27 mouse cellular contexts compared by ENCODE assay signal in genomic region chr12:76373991-76374390, GRCm38 (mm10). TPM values are rescaled to one million over a fixed set of nuclear protein-coding genes. Genes with fewer than 3 reads are reported as not detected.
DNase-seq lines count a peak whose midpoint lies in the region; ATAC-seq and TF ChIP-seq lines count a peak whose summit lies in the region.
"Had no signal": no experiment of that assay in that cellular context is flagged by ENCODE, and none has a peak within 500 bp of the region (broad histone marks: within the 10 kb centered on the region; RNA-seq: fewer than 3 reads in every experiment).

No protein-coding gene starts in this region.

- peaks cover 26% of the 10 kb centered on the region for H3K4me1 ChIP-seq in heart, postnatal 0 days (ENCODE audit: control insufficient read depth, insufficient read depth)
- peaks cover 10% of the 10 kb centered on the region for H3K4me1 ChIP-seq in heart, adult 2 months (ENCODE audit: control insufficient read depth, insufficient read depth, low read length)
- peaks cover 12% of the 10 kb centered on the region for H3K4me1 ChIP-seq in midbrain, embryonic 11.5 days (ENCODE audit: control insufficient read depth, insufficient read depth, low read length)
- no peaks in the 10 kb centered on the region for H3K4me1 ChIP-seq in midbrain, postnatal 0 days (ENCODE audit: insufficient read depth, low read length)
- peaks cover 5 to 53% of the 10 kb centered on the region in 2 experiments; a peak in 3 of 4 replicates for H3K4me1 ChIP-seq in CH12.LX (ENCODE audit: control insufficient read depth in 1 of 2, insufficient read depth in 2 of 2)
- peaks cover 77% of the 10 kb centered on the region for H3K4me1 ChIP-seq in liver, embryonic 15.5 days (replicated peaks)

- no peak for TF ChIP-seq RAD21 in CH12.LX (IDR thresholded peaks at IDR 0.05; ENCODE audit: low read depth, low read length)

- H3K4me2 ChIP-seq in heart, postnatal 0 days (ENCODE audit: low read depth, low read length), result no peak overlapping the region
- no peak overlapping the region for H3K4me2 ChIP-seq in midbrain, embryonic 11.5 days
- H3K4me2 ChIP-seq in midbrain, postnatal 0 days (ENCODE audit: low read depth, low read length, poor library complexity, severe bottlenecking), result no peak overlapping the region
- peak overlapping the region; percentile 90 for H3K4me2 ChIP-seq in CH12.LX (ENCODE audit: insufficient read depth, low read depth, poor library complexity, severe bottlenecking)
- peak overlapping the region; percentile 23 for H3K4me2 ChIP-seq in liver, embryonic 15.5 days
- H3K4me2 ChIP-seq: forebrain, embryonic 13.5 days; heart, embryonic 13.5 days; hindbrain, embryonic 15.5 days; limb, embryonic 15.5 days; lung, embryonic 15.5 days had no signal

- peaks cover 11% of the 10 kb centered on the region for H3K79me2 ChIP-seq in heart, adult 2 months (replicated peaks; ENCODE audit: control insufficient read depth, insufficient read depth, low read length)
- H3K79me2 ChIP-seq in CH12.LX (replicated peaks; ENCODE audit: control insufficient read depth, extremely low read depth, insufficient read depth, poor library complexity, severe bottlenecking), result peaks cover 68% of the 10 kb centered on the region

- TF ChIP-seq POLR2A in heart, adult 2 months (IDR thresholded peaks at IDR 0.05; ENCODE audit: insufficient read depth, low read depth, low read length), result no peak
- no peak for TF ChIP-seq POLR2A in CH12.LX (IDR thresholded peaks at IDR 0.05; ENCODE audit: low read depth, low read length)

- no peak for TF ChIP-seq EP300 in heart, postnatal 0 days (IDR thresholded peaks at IDR 0.05; ENCODE audit: low read depth)
- no peak for TF ChIP-seq EP300 in heart, adult 2 months (IDR thresholded peaks at IDR 0.05; ENCODE audit: insufficient read depth, low read depth, low read length)
- TF ChIP-seq EP300 in CH12.LX (IDR thresholded peaks at IDR 0.05; ENCODE audit: low read length), result peak; percentile 14; the same call in 1 of the 2 replicates

- no peaks in the 10 kb centered on the region for H3K9me3 ChIP-seq in heart, postnatal 0 days (replicated peaks; ENCODE audit: control insufficient read depth, low read length)
- no peaks in the 10 kb centered on the region for H3K9me3 ChIP-seq in midbrain, embryonic 11.5 days (ENCODE audit: control insufficient read depth, low read length)
- no peaks in the 10 kb centered on the region for H3K9me3 ChIP-seq in midbrain, postnatal 0 days (ENCODE audit: low read length)
- H3K9me3 ChIP-seq in CH12.LX (replicated peaks; ENCODE audit: low read length), result peaks cover 3% of the 10 kb centered on the region
- H3K9me3 ChIP-seq in liver, embryonic 15.5 days (replicated peaks), result no peaks in the 10 kb centered on the region
- H3K9me3 ChIP-seq: forebrain, embryonic 13.5 days; heart, embryonic 13.5 days; hindbrain, embryonic 15.5 days; limb, embryonic 15.5 days; lung, embryonic 15.5 days had no signal

- H3K27ac ChIP-seq in heart, postnatal 0 days (ENCODE audit: low read depth), result no peak overlapping the region
- no peak overlapping the region for H3K27ac ChIP-seq in heart, adult 2 months
- no peak overlapping the region for H3K27ac ChIP-seq in midbrain, embryonic 11.5 days (ENCODE audit: low read depth, low read length)
- H3K27ac ChIP-seq in midbrain, postnatal 0 days (ENCODE audit: low read depth, low read length), result no peak overlapping the region
- H3K27ac ChIP-seq in CH12.LX (ENCODE audit: insufficient read depth, low read depth), result peak overlapping the region; percentile 85
- H3K27ac ChIP-seq in liver, embryonic 15.5 days (replicated peaks), result peak overlapping the region; percentile 77; the same call in 1 of the 2 replicates
- H3K27ac ChIP-seq: forebrain, embryonic 13.5 days; heart, embryonic 13.5 days; hindbrain, embryonic 15.5 days; limb, embryonic 15.5 days; lung, embryonic 15.5 days had no signal

- H3K4me3 ChIP-seq in heart, postnatal 0 days (ENCODE audit: low read depth, low read length), result no peak overlapping the region
- H3K4me3 ChIP-seq in heart, adult 2 months, result no peak overlapping the region
- no peak overlapping the region for H3K4me3 ChIP-seq in midbrain, embryonic 11.5 days (ENCODE audit: low read depth, low read length)
- no peak overlapping the region for H3K4me3 ChIP-seq in midbrain, postnatal 0 days (ENCODE audit: low read depth, low read length)
- H3K4me3 ChIP-seq in CH12.LX (replicated peaks in 1 of 3; ENCODE audit: low read depth in 2 of 3, low read length in 2 of 3, poor library complexity in 1 of 3), result peak overlapping the region in 1 of 3 experiments; percentile 19
- H3K4me3 ChIP-seq in liver, embryonic 15.5 days (replicated peaks), result no peak overlapping the region
- H3K4me3 ChIP-seq: forebrain, embryonic 13.5 days; heart, embryonic 13.5 days; hindbrain, embryonic 15.5 days; limb, embryonic 15.5 days; lung, embryonic 15.5 days had no signal

- no peak for ATAC-seq in heart, postnatal 0 days (ENCODE audit: insufficient read depth, low read depth)
- no peak for ATAC-seq in midbrain, embryonic 11.5 days (ENCODE audit: low FRiP score)
- no peak for ATAC-seq in midbrain, postnatal 0 days (ENCODE audit: low FRiP score)
- ATAC-seq in liver, embryonic 15.5 days (ENCODE audit: insufficient read depth), result no peak
- ATAC-seq: forebrain, embryonic 13.5 days; intestine, postnatal 0 days; midbrain, embryonic 16.5 days; Patski had no signal

- 77% methylated on average over 6 of the region's 6 CpGs for WGBS in heart, postnatal 0 days
- WGBS in heart, adult 2 months, result 67% methylated on average over 6 of the region's 6 CpGs
- WGBS in midbrain, embryonic 11.5 days, result 80% methylated on average over 6 of the region's 6 CpGs
- 72% methylated on average over 6 of the region's 6 CpGs for WGBS in midbrain, postnatal 0 days
- WGBS in liver, embryonic 15.5 days (ENCODE audit: insufficient replicate concordance), result 70% methylated on average over 6 of the region's 6 CpGs

- intact Hi-C loops in heart, adult 2 months (cut with DNase I), result no loop called here

- H3K36me3 ChIP-seq in heart, postnatal 0 days (replicated peaks; ENCODE audit: control insufficient read depth, insufficient read depth, low read length), result no peaks in the 10 kb centered on the region
- H3K36me3 ChIP-seq in heart, adult 2 months (ENCODE audit: control insufficient read depth, insufficient read depth, low read length), result peaks cover 2% of the 10 kb centered on the region
- H3K36me3 ChIP-seq in midbrain, embryonic 11.5 days (ENCODE audit: control insufficient read depth, insufficient read depth, low read length), result no peaks in the 10 kb centered on the region
- no peaks in the 10 kb centered on the region for H3K36me3 ChIP-seq in midbrain, postnatal 0 days (ENCODE audit: insufficient read depth, low read length)
- H3K36me3 ChIP-seq in CH12.LX (replicated peaks in 1 of 2; ENCODE audit: control insufficient read depth in 1 of 2, insufficient read depth in 1 of 2, low read length in 1 of 2), result peaks cover 0 to 13% of the 10 kb centered on the region in 2 experiments
- no peaks in the 10 kb centered on the region for H3K36me3 ChIP-seq in liver, embryonic 15.5 days (replicated peaks)
- H3K36me3 ChIP-seq: hindbrain, embryonic 15.5 days; limb, embryonic 15.5 days; lung, embryonic 15.5 days had no signal

- H3K9ac ChIP-seq in heart, postnatal 0 days (replicated peaks; ENCODE audit: low read depth, low read length), result 0 out of 2 replicates have a peak overlapping the region, but pooled peaks have one; percentile 5
- no peak overlapping the region for H3K9ac ChIP-seq in heart, adult 2 months (ENCODE audit: low read depth, low read length)
- no peak overlapping the region for H3K9ac ChIP-seq in midbrain, embryonic 11.5 days (ENCODE audit: low read length)
- no peak overlapping the region for H3K9ac ChIP-seq in midbrain, postnatal 0 days (replicated peaks; ENCODE audit: low read length, poor library complexity, severe bottlenecking)
- H3K9ac ChIP-seq in CH12.LX (ENCODE audit: insufficient read depth, low read depth), result peak overlapping the region; percentile 61
- H3K9ac ChIP-seq in liver, embryonic 15.5 days, result no peak overlapping the region
- H3K9ac ChIP-seq: forebrain, embryonic 13.5 days; heart, embryonic 13.5 days; hindbrain, embryonic 15.5 days; limb, embryonic 15.5 days; lung, embryonic 15.5 days had no signal

- TF ChIP-seq CTCF in heart, postnatal 0 days (IDR thresholded peaks at IDR 0.05; ENCODE audit: low read depth), result no peak
- no peak for TF ChIP-seq CTCF in heart, adult 2 months (IDR thresholded peaks at IDR 0.05)
- no peak for TF ChIP-seq CTCF in midbrain, postnatal 0 days (IDR thresholded peaks at IDR 0.05)
- TF ChIP-seq CTCF in CH12.LX (conservative IDR thresholded peaks at IDR 0.05 in 1 of 2, IDR thresholded peaks at IDR 0.05 in 1 of 2; ENCODE audit: low read depth in 2 of 2, low read length in 2 of 2), result no peak

- DNase-seq in heart, postnatal 0 days (ENCODE audit: low spot score), result no peak
- no peak for DNase-seq in heart, adult 2 months
- peak; percentile 35 for DNase-seq in midbrain, embryonic 11.5 days (ENCODE audit: low spot score, missing footprints)
- DNase-seq in midbrain, postnatal 0 days (ENCODE audit: low spot score), result no peak
- DNase-seq in CH12.LX (ENCODE audit: extremely low read depth), result no peak
- no peak for DNase-seq in urinary bladder, adult 2 months (ENCODE audit: low spot score)
- no peak for DNase-seq in spleen, postnatal 14 days (ENCODE audit: low spot score in 2 of 2)
- DNase-seq: adrenal gland, adult 2 months; cerebellum, adult 11 months; cerebellum, postnatal 10 days; gastrocnemius, postnatal 10 days; heart, postnatal 4 days; kidney, postnatal 25 days; lung, postnatal 4 days; right cerebral cortex, postnatal 14 days had no signal

- dilution Hi-C loops in CH12.LX (cut with MboI; ENCODE audit: extremely low pct_ligation_motif_present, extremely low pct_unique_long_range_greater_than_20kb, low sequenced_read_pairs), result no loop called here

- in situ Hi-C loops in CH12.LX (cut with MboI; ENCODE audit: low pct_ligation_motif_present, low pct_unique_long_range_greater_than_20kb, low sequenced_read_pairs), result loop anchor here (5.0 kb wide), 2 partner anchors 33 to 93 kb away; no protein-coding TSS in a partner anchor

- no peaks in the 10 kb centered on the region for H3K27me3 ChIP-seq in heart, postnatal 0 days (ENCODE audit: control insufficient read depth, insufficient read depth, low read length)
- H3K27me3 ChIP-seq in heart, adult 2 months (ENCODE audit: control insufficient read depth, insufficient read depth, low read length), result no peaks in the 10 kb centered on the region
- H3K27me3 ChIP-seq in midbrain, embryonic 11.5 days (ENCODE audit: control insufficient read depth, insufficient read depth, low read length), result no peaks in the 10 kb centered on the region
- no peaks in the 10 kb centered on the region for H3K27me3 ChIP-seq in midbrain, postnatal 0 days (ENCODE audit: insufficient read depth, low read length)
- no peaks in the 10 kb centered on the region for H3K27me3 ChIP-seq in CH12.LX (replicated peaks)
- no peaks in the 10 kb centered on the region for H3K27me3 ChIP-seq in liver, embryonic 15.5 days
- H3K27me3 ChIP-seq: forebrain, embryonic 13.5 days; heart, embryonic 13.5 days; hindbrain, embryonic 15.5 days; limb, embryonic 15.5 days; lung, embryonic 15.5 days; Patski had no signal

RNA-seq across cellular contexts. Expression of gene Zbtb1, which starts 3.9 kb away (rescaled TPM):
- 2.8 and 5.0 TPM in 2 replicates for total RNA-seq in heart, postnatal 0 days (2014; rRNA removed; ENCODE audit: low replicate concordance)
- polyA plus RNA-seq in heart, postnatal 0 days (2015; fragmentation: Nextera tagmentation; extraction: Ambion mirVana), result 4.4 and 4.6 TPM in 2 replicates
- total RNA-seq in heart, adult 2 months (2021), result 1 to 10 TPM; 3.0 to 3.9 TPM
- 1.1 and 2.3 TPM in 2 replicates for polyA plus RNA-seq in heart, adult 2 months (2012; rRNA removed)
- polyA plus RNA-seq in midbrain, embryonic 11.5 days (2014; fragmentation: Nextera tagmentation; extraction: Ambion mirVana), result 7.6 and 7.8 TPM in 2 replicates
- 2.9 and 3.4 TPM in 2 replicates for total RNA-seq in midbrain, postnatal 0 days (2014; rRNA removed)
- polyA plus RNA-seq in midbrain, postnatal 0 days (2015; fragmentation: Nextera tagmentation; extraction: Ambion mirVana), result 1.7 and 1.9 TPM in 2 replicates
- 6.4 and 7.5 TPM in 2 replicates for total RNA-seq in CH12.LX (2012; rRNA removed)
- 22.0 and 24.9 TPM in 2 replicates for total RNA-seq in CH12.LX (2014; rRNA removed)
- 16.0 and 17.1 TPM in 2 replicates for polyA plus RNA-seq in CH12.LX (2012; ENCODE audit: insufficient read length, low read depth)
- polyA plus RNA-seq in liver, embryonic 15.5 days (2015; fragmentation: Nextera tagmentation; extraction: Ambion mirVana), result 3.3 and 3.4 TPM in 2 replicates
- polyA plus RNA-seq in urinary bladder, adult 2 months (2012; rRNA removed), result 5.9 and 6.3 TPM in 2 replicates

RNA-seq across cellular contexts. Expression of gene Zbtb25, which starts 4.6 kb away (rescaled TPM):
- 8.1 and 26.1 TPM in 2 replicates for total RNA-seq in heart, postnatal 0 days (2014; rRNA removed; ENCODE audit: low replicate concordance)
- 8.6 and 10.4 TPM in 2 replicates for polyA plus RNA-seq in heart, postnatal 0 days (2015; fragmentation: Nextera tagmentation; extraction: Ambion mirVana)
- 1 to 10 TPM; 6.8 to 7.9 TPM for total RNA-seq in heart, adult 2 months (2021)
- 6.0 and 13.4 TPM in 2 replicates for polyA plus RNA-seq in heart, adult 2 months (2012; rRNA removed)
- 20.9 and 23.4 TPM in 2 replicates for polyA plus RNA-seq in midbrain, embryonic 11.5 days (2014; fragmentation: Nextera tagmentation; extraction: Ambion mirVana)
- 19.9 and 24.4 TPM in 2 replicates for total RNA-seq in midbrain, postnatal 0 days (2014; rRNA removed)
- 10.9 and 11.5 TPM in 2 replicates for polyA plus RNA-seq in midbrain, postnatal 0 days (2015; fragmentation: Nextera tagmentation; extraction: Ambion mirVana)
- total RNA-seq in CH12.LX (2012; rRNA removed) (7.3 TPM in 2 replicates), CH12.LX (2014; rRNA removed) (6.6 and 7.2 TPM in 2 replicates)
- polyA plus RNA-seq in CH12.LX (2012; ENCODE audit: insufficient read length, low read depth), result 8.5 and 18.7 TPM in 2 replicates
- polyA plus RNA-seq in liver, embryonic 15.5 days (2015; fragmentation: Nextera tagmentation; extraction: Ambion mirVana), result 5.1 and 6.1 TPM in 2 replicates
- 11.2 and 13.5 TPM in 2 replicates for polyA plus RNA-seq in urinary bladder, adult 2 months (2012; rRNA removed)

RNA-seq across cellular contexts. Expression of gene Hspa2, which starts 30.0 kb away (rescaled TPM):
- 8.7 and 13.2 TPM in 2 replicates for total RNA-seq in heart, postnatal 0 days (2014; rRNA removed; ENCODE audit: low replicate concordance)
- polyA plus RNA-seq in heart, postnatal 0 days (2015; fragmentation: Nextera tagmentation; extraction: Ambion mirVana), result 13.7 and 15.0 TPM in 2 replicates
- 1 to 10 TPM; 5.0 to 5.1 TPM for total RNA-seq in heart, adult 2 months (2021)
- polyA plus RNA-seq in heart, adult 2 months (2012; rRNA removed), result 6.6 and 7.7 TPM in 2 replicates
- polyA plus RNA-seq in midbrain, embryonic 11.5 days (2014; fragmentation: Nextera tagmentation; extraction: Ambion mirVana), result 5.1 and 7.0 TPM in 2 replicates
- total RNA-seq in midbrain, postnatal 0 days (2014; rRNA removed), result 10.2 and 13.6 TPM in 2 replicates
- 7.6 and 8.8 TPM in 2 replicates for polyA plus RNA-seq in midbrain, postnatal 0 days (2015; fragmentation: Nextera tagmentation; extraction: Ambion mirVana)
- total RNA-seq in CH12.LX (2012; rRNA removed), result 4.7 and 5.3 TPM in 2 replicates
- 3.4 and 3.6 TPM in 2 replicates for total RNA-seq in CH12.LX (2014; rRNA removed)
- polyA plus RNA-seq in CH12.LX (2012; ENCODE audit: insufficient read length, low read depth), result 3.4 and 3.8 TPM in 2 replicates
- polyA plus RNA-seq in liver, embryonic 15.5 days (2015; fragmentation: Nextera tagmentation; extraction: Ambion mirVana), result 1.4 and 1.6 TPM in 2 replicates
- polyA plus RNA-seq in urinary bladder, adult 2 months (2012; rRNA removed), result 52.9 and 65.7 TPM in 2 replicates

RNA-seq across cellular contexts. Expression of gene Ppp1r36, which starts 43.3 kb away (rescaled TPM):
- not detected in 2 replicates for total RNA-seq in heart, postnatal 0 days (2014; rRNA removed; ENCODE audit: low replicate concordance)
- 1.5 and 1.7 TPM in 2 replicates for polyA plus RNA-seq in heart, postnatal 0 days (2015; fragmentation: Nextera tagmentation; extraction: Ambion mirVana)
- total RNA-seq in heart, adult 2 months (2021), result under 1 TPM; 0.14 to 0.16 TPM
- 0.09 and 0.41 TPM in 2 replicates for polyA plus RNA-seq in heart, adult 2 months (2012; rRNA removed)
- polyA plus RNA-seq in midbrain, embryonic 11.5 days (2014; fragmentation: Nextera tagmentation; extraction: Ambion mirVana), result 0.39 and 0.51 TPM in 2 replicates
- 0.27 and 0.94 TPM in 2 replicates for total RNA-seq in midbrain, postnatal 0 days (2014; rRNA removed)
- 1.5 and 2.0 TPM in 2 replicates for polyA plus RNA-seq in midbrain, postnatal 0 days (2015; fragmentation: Nextera tagmentation; extraction: Ambion mirVana)
- total RNA-seq in CH12.LX (2012; rRNA removed), result not detected in 2 replicates
- not detected in 2 replicates for total RNA-seq in CH12.LX (2014; rRNA removed)
- not detected in 2 replicates for polyA plus RNA-seq in CH12.LX (2012; ENCODE audit: insufficient read length, low read depth)
- 0.05 and 0.10 TPM in 2 replicates for polyA plus RNA-seq in liver, embryonic 15.5 days (2015; fragmentation: Nextera tagmentation; extraction: Ambion mirVana)
- polyA plus RNA-seq in urinary bladder, adult 2 months (2012; rRNA removed), result 11.8 TPM in 2 replicates
- total RNA-seq: granulocyte monocyte progenitor cell, adult 5-6 weeks; megakaryocyte-erythroid progenitor cell, adult 5-6 weeks had no signal
- polyA plus RNA-seq: adrenal gland, adult 2 months; C2C12; Patski had no signal

RNA-seq across cellular contexts. Expression of gene Akap5, which starts 49.3 kb away (rescaled TPM):
- 0.50 and 3.7 TPM in 2 replicates for total RNA-seq in heart, postnatal 0 days (2014; rRNA removed; ENCODE audit: low replicate concordance)
- polyA plus RNA-seq in heart, postnatal 0 days (2015; fragmentation: Nextera tagmentation; extraction: Ambion mirVana), result 1.1 TPM in 2 replicates
- 1 to 10 TPM; 1.0 to 1.7 TPM for total RNA-seq in heart, adult 2 months (2021)
- 1.1 and 2.3 TPM in 2 replicates for polyA plus RNA-seq in heart, adult 2 months (2012; rRNA removed)
- polyA plus RNA-seq in midbrain, embryonic 11.5 days (2014; fragmentation: Nextera tagmentation; extraction: Ambion mirVana), result 4.1 TPM in 2 replicates
- total RNA-seq in midbrain, postnatal 0 days (2014; rRNA removed), result 17.2 and 18.0 TPM in 2 replicates
- 9.4 and 10.7 TPM in 2 replicates for polyA plus RNA-seq in midbrain, postnatal 0 days (2015; fragmentation: Nextera tagmentation; extraction: Ambion mirVana)
- total RNA-seq in CH12.LX (2012; rRNA removed) (0.38 and 0.67 TPM in 2 replicates), CH12.LX (2014; rRNA removed) (0.27 and 0.32 TPM in 2 replicates)
- polyA plus RNA-seq in CH12.LX (2012; ENCODE audit: insufficient read length, low read depth), result 0.76 and 0.89 TPM in 2 replicates
- 0.17 and 0.25 TPM in 2 replicates for polyA plus RNA-seq in liver, embryonic 15.5 days (2015; fragmentation: Nextera tagmentation; extraction: Ambion mirVana)
- polyA plus RNA-seq in urinary bladder, adult 2 months (2012; rRNA removed), result 4.6 and 7.6 TPM in 2 replicates

Comparison
In these comparisons a context has a peak if more than half of its experiments do, and no peak if none do; other contexts are left out.
1. H3K9ac ChIP-seq: peak in heart, postnatal 0 days (single experiment) and CH12.LX (single experiment); none in heart, adult 2 months (single experiment), midbrain, embryonic 11.5 days (single experiment), midbrain, postnatal 0 days (single experiment) and liver, embryonic 15.5 days (single experiment).
2. H3K27ac ChIP-seq: peak in CH12.LX (single experiment) and liver, embryonic 15.5 days (single experiment); none in heart, postnatal 0 days (single experiment), heart, adult 2 months (single experiment), midbrain, embryonic 11.5 days (single experiment) and midbrain, postnatal 0 days (single experiment).
3. H3K4me2 ChIP-seq: peak in CH12.LX (single experiment) and liver, embryonic 15.5 days (single experiment); none in heart, postnatal 0 days (single experiment), midbrain, embryonic 11.5 days (single experiment) and midbrain, postnatal 0 days (single experiment).